Mouse (Mus musculus) heart, embryonic 11.5 days (tissue): ENCODE data around the gene Nelfb. TPM values are rescaled to one million over a fixed set of nuclear protein-coding genes. Genes with fewer than 3 reads are reported as not detected.

ENCODE experiments used
- ATAC-seq: fragments of 200-750 bp; cut with Nextera tagmentation; replicated peaks from 2 replicates; pipeline ENCODE4 v1.8.0; 2017; ENCODE audit warnings: moderate library complexity; ENCODE audit not compliant: insufficient number of reproducible peaks, low FRiP score, low TSS enrichment
- H3K27ac ChIP-seq: fragments of 300-500 bp; sonication (generic); 2 replicates; pipeline ENCODE4 v1.5.1; 2014; ENCODE audit warnings: mild to moderate bottlenecking, low read depth, low read length
- H3K27me3 ChIP-seq: fragments of 300-500 bp; sonication (generic); 2 replicates; pipeline ENCODE4 v1.6.1; 2014; ENCODE audit warnings: mild to moderate bottlenecking, low read length, mixed read lengths; ENCODE audit not compliant: control insufficient read depth, insufficient read depth
- H3K36me3 ChIP-seq: fragments of 300-500 bp; sonication (generic); 2 replicates; pipeline ENCODE4 v1.6.1; 2014; ENCODE audit warnings: mild to moderate bottlenecking, low read length, moderate library complexity, mixed read lengths; ENCODE audit not compliant: control insufficient read depth, insufficient read depth
- H3K4me1 ChIP-seq: fragments of 300-500 bp; sonication (generic); 2 replicates; pipeline ENCODE4 v1.6.1; 2014; ENCODE audit warnings: low read length; ENCODE audit not compliant: control insufficient read depth, insufficient read depth
- H3K4me2 ChIP-seq: fragments of 300-500 bp; sonication (generic); 2 replicates; pipeline ENCODE4 v1.6.1; 2014; ENCODE audit warnings: mild to moderate bottlenecking, moderate library complexity
- H3K4me3 ChIP-seq: fragments of 300-500 bp; sonication (generic); 2 replicates; pipeline ENCODE4 v1.5.1; 2014; ENCODE audit warnings: low read depth, low read length
- H3K9ac ChIP-seq: fragments of 300-500 bp; sonication (generic); 2 replicates; pipeline ENCODE4 v1.6.1; 2014; ENCODE audit warnings: mild to moderate bottlenecking, low read depth, low read length, moderate library complexity
- H3K9me3 ChIP-seq: fragments of 300-500 bp; sonication (generic); replicated peaks from 2 replicates; pipeline ENCODE4 v1.6.1; 2016; ENCODE audit warnings: low read length; ENCODE audit not compliant: control insufficient read depth
- WGBS: fragments of 180-500 bp; shearing (Covaris S2); extraction: QIAGEN DNeasy Blood & Tissue Kit; methylation state at CpG from one replicate; pipeline ENCODE4 v1.1.7; 2014; ENCODE audit not compliant: insufficient replicate concordance; 5-methylcytosine and 5-hydroxymethylcytosine counted together
- polyA plus RNA-seq: library from polyadenylated mRNA; unstranded; fragments of >200 nt; fragmentation: Nextera tagmentation; extraction: Ambion mirVana; gene quantifications from 2 replicates; pipeline ENCODE4 v1.2.1, GENCODE M21; 2014

Gene Nelfb
- polyA plus RNA-seq, 1 experiment from 2014 or later = 62.9 TPM

DNA sequence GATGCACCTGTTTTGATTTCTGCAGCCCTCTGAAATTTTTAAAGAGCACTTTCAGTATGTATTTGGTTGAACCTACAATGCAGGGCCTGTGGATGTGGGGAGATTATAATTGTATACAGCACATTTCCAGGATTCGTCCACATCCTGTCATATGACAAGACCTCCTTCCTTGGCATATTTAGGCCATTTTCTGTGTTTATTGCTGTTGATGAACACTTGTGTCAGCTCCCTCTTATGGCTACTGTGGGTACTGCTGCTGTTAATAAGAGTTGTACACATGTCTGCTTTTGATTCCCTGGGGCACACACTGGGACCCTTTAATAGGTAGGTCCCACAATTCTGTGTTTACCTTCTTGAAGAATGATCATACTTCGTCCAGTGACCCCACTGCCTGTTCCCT lies 53.6 kb downstream of the Nelfb start:
- no peaks in the 10 kb centered on the region for H3K36me3 ChIP-seq
- peaks cover 5% of the 10 kb centered on the region; the same call in 1 of the 2 replicates for H3K27me3 ChIP-seq
- no peak overlapping the region for H3K4me2 ChIP-seq
- H3K4me3 ChIP-seq = no peak overlapping the region
- H3K9me3 ChIP-seq = no peaks in the 10 kb centered on the region
- no peak overlapping the region for H3K9ac ChIP-seq
- ATAC-seq = no peak
- no peaks in the 10 kb centered on the region for H3K4me1 ChIP-seq
- H3K27ac ChIP-seq = no peak overlapping the region
- WGBS = 40% methylated on average over 2 of the region's 2 CpGs

DNA sequence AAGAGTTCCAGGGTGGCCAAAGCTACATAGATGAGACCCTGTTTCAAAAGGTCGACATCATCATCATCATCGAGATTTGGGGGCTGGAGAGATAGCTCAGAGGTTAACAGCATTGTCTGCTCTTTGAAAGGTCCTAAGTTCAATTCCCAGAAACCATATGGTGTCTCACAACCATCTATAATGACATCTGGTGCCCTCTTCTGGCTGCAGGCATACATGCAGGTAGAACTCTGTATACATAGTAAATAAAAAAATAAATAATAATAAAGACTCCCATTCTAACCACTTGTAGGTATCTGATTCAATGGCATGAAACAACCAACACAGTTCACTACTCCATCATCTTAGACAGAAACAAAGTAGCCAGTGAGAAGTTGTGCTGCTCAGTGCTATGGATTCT lies 54.3 kb downstream of the Nelfb start:
- H3K4me2 ChIP-seq = no peak overlapping the region
- H3K4me1 ChIP-seq = no peaks in the 10 kb centered on the region
- H3K9ac ChIP-seq = no peak overlapping the region
- WGBS = 30% methylated on average over 2 of the region's 2 CpGs
- no peaks in the 10 kb centered on the region for H3K27me3 ChIP-seq
- H3K27ac ChIP-seq = no peak overlapping the region
- no peaks in the 10 kb centered on the region for H3K9me3 ChIP-seq
- no peak overlapping the region for H3K4me3 ChIP-seq
- H3K36me3 ChIP-seq = no peaks in the 10 kb centered on the region
- ATAC-seq = no peak

DNA sequence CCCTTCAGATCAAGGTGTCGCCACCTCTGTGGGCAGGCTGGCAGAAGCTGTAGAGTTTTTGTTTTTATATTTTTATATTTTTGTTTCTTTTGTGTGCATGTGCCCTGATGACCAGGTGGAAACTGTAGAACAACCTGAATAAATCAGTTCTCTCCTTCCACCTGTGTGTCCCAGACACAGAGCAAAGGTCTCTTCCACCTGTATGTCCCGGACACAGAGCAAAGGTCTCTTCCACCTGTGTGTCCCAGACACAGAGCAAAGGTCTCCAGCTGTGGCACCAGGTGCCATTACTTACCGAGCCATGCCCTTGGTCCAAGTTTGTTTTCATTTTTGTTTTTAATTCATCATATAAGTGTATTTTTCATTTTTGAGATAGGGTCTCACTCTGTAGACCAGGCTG lies 55.1 kb downstream of the Nelfb start:
- Histone ChIP-seq H3K4me1 (no peaks in the 10 kb centered on the region), H3K27ac (no peak overlapping the region), H3K36me3 (no peaks in the 10 kb centered on the region), H3K27me3 (no peaks in the 10 kb centered on the region), H3K9ac (no peak overlapping the region), H3K9me3 (no peaks in the 10 kb centered on the region), H3K4me3 (no peak overlapping the region), H3K4me2 (no peak overlapping the region)
- no peak for ATAC-seq
- WGBS = 77% methylated on average over 3 of the region's 3 CpGs

DNA sequence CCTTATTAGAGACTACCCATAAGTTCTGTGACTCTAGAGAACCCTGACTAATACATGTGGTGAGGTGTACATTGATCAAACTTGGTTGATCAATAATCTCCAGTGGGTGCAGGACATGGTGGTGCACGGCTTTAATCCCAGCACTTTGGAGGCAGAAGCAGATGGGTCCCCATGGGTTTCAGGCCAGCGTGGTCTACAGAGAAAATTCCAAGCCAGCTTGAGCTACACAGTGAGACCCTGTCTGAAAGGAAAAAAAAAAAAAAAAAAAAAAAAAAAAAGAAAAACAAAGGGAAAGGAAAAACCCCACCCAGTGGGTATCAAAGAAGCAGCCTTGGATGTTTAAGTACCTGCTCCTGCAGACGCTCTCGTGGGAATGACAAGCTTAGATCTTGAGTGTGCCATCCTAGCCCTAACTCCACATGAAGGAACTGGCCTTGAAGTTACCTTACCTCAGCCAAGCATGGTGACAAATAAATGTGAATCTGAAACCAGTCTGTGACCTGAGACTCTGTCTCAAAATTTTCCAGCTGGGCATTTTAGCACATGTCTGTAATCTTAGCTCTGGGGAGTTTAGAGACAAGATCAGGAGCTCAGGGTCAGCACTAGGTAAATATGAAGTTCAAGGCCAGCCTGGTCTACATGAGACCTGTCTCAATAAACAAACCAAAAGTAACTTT lies 59.9 kb downstream of the Nelfb start:
- Histone ChIP-seq H3K9me3 (no peaks in the 10 kb centered on the region), H3K9ac (no peak overlapping the region), H3K4me2 (no peak overlapping the region), H3K4me1 (no peaks in the 10 kb centered on the region), H3K27me3 (no peaks in the 10 kb centered on the region), H3K4me3 (no peak overlapping the region), H3K27ac (no peak overlapping the region), H3K36me3 (no peaks in the 10 kb centered on the region)
- WGBS = 75% methylated on average over 4 of the region's 4 CpGs
- ATAC-seq = no peak

Other genes with a start within 250 kb of the Nelfb start
- gene Dph7, start 249.1 kb downstream of the Nelfb start, polyA plus RNA-seq = 17.2 and 22.0 TPM in 2 replicates
- 123 and 137 TPM in 2 replicates for gene Mrpl41, start 236.4 kb downstream of the Nelfb start, polyA plus RNA-seq
- gene Pnpla7, start 235.5 kb downstream of the Nelfb start, polyA plus RNA-seq = 6.9 and 8.1 TPM in 2 replicates
- 32.9 and 37.7 TPM in 2 replicates for gene Nsmf, start 157.1 kb downstream of the Nelfb start, polyA plus RNA-seq
- gene Entpd8, start 131.2 kb downstream of the Nelfb start, polyA plus RNA-seq = not detected in 2 replicates
- 0.10 TPM in 1 of 2 replicates, not detected in the other for gene Noxa1, start 116.3 kb downstream of the Nelfb start, polyA plus RNA-seq
- 4.5 and 4.8 TPM in 2 replicates for gene Nrarp, start 30.7 kb downstream of the Nelfb start, polyA plus RNA-seq
- gene Tor4a, start 14.6 kb downstream of the Nelfb start, polyA plus RNA-seq = 5.9 and 8.3 TPM in 2 replicates
- gene Stpg3, start 3.1 kb upstream of the Nelfb start, polyA plus RNA-seq = not detected in 2 replicates
- gene Fam166a, start 7.3 kb upstream of the Nelfb start, polyA plus RNA-seq = 0.44 TPM in 1 of 2 replicates, not detected in the other
- 449 and 481 TPM in 2 replicates for gene Tubb4b, start 13.2 kb upstream of the Nelfb start, polyA plus RNA-seq
- gene Slc34a3, start 22.9 kb upstream of the Nelfb start, polyA plus RNA-seq = not detected in 2 replicates
- gene Rnf224, start 25.3 kb upstream of the Nelfb start, polyA plus RNA-seq = 0.42 TPM in 1 of 2 replicates, not detected in the other
- 5.2 and 7.1 TPM in 2 replicates for gene Rnf208, start 30.8 kb upstream of the Nelfb start, polyA plus RNA-seq
- gene Cysrt1, start 31.0 kb upstream of the Nelfb start, polyA plus RNA-seq = not detected in 2 replicates
- gene AL732309.1, start 35.4 kb upstream of the Nelfb start, polyA plus RNA-seq = 2.5 and 2.9 TPM in 2 replicates
- 12.9 and 16.0 TPM in 2 replicates for gene Tmem203, start 44.0 kb upstream of the Nelfb start, polyA plus RNA-seq
- gene Tprn, start 51.1 kb upstream of the Nelfb start, polyA plus RNA-seq = 3.3 TPM in 2 replicates
- 156 and 175 TPM in 2 replicates for gene Ssna1, start 60.9 kb upstream of the Nelfb start, polyA plus RNA-seq
- gene Anapc2, start 61.0 kb upstream of the Nelfb start, polyA plus RNA-seq = 73.0 and 76.1 TPM in 2 replicates
- not detected in 2 replicates for gene Tmem210, start 76.7 kb upstream of the Nelfb start, polyA plus RNA-seq
- not detected in 2 replicates for gene Lrrc26, start 78.4 kb upstream of the Nelfb start, polyA plus RNA-seq
- 0.96 and 1.1 TPM in 2 replicates for gene Grin1, start 107.7 kb upstream of the Nelfb start, polyA plus RNA-seq
- gene Man1b1, start 120.8 kb upstream of the Nelfb start, polyA plus RNA-seq = 47.9 and 68.4 TPM in 2 replicates
- gene Dpp7, start 144.9 kb upstream of the Nelfb start, polyA plus RNA-seq = 13.1 and 14.0 TPM in 2 replicates
- gene Uap1l1, start 154.2 kb upstream of the Nelfb start, polyA plus RNA-seq = 10.8 and 11.2 TPM in 2 replicates
- 16.0 and 18.2 TPM in 2 replicates for gene Sapcd2, start 160.8 kb upstream of the Nelfb start, polyA plus RNA-seq
- gene Entpd2, start 184.4 kb upstream of the Nelfb start, polyA plus RNA-seq = 0.18 and 0.20 TPM in 2 replicates
- 16.8 and 18.9 TPM in 2 replicates for gene Npdc1, start 187.9 kb upstream of the Nelfb start, polyA plus RNA-seq
- not detected in 2 replicates for gene Fut7, start 211.8 kb upstream of the Nelfb start, polyA plus RNA-seq
- gene Abca2, start 217.2 kb upstream of the Nelfb start, polyA plus RNA-seq = 2.0 and 3.4 TPM in 2 replicates
- 0.47 and 0.83 TPM in 2 replicates for gene Clic3, start 245.3 kb upstream of the Nelfb start, polyA plus RNA-seq
- 16.5 and 20.0 TPM in 2 replicates for gene Paxx, start 249.6 kb upstream of the Nelfb start, polyA plus RNA-seq